Mouse (Mus musculus): ENCODE measurements at regions not wholly inside any gene's neighbourhood (a gene's known extent, or its start where the extent isn't known, plus 50 kb on each side); places are given as distances from the start of the nearest gene placed in this dataset.

DNA sequence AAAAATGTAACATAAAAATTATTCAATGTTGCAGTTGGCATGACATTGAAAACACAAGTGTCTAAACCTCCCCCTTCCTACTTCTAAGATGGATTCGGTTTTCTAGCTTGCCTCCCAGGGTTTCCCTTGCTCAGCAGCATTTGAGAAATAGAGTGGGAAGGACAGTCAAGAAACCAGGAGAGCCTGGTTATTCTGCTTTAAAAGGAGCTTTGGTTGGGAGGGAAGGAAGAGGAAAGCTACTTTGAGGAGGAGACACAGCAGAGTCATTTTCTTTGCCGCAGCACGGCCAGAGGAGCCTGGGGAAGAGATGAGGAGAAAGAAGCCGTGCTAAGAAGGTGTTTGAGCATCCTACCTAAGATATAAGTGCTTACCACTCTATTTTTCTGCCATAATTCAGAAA is 71.9 kb upstream of the Ndufb6 start:
- Histone ChIP-seq H3K4me3 (no peak overlapping the region), H3K27ac (no peak overlapping the region)
- no peak for TF ChIP-seq CTCF (IDR thresholded peaks at IDR 0.05)
- DNase-seq = no peak
- intact Hi-C loops (cut with DNase I) = no loop called here

GRCm38 (mm10) chr4:40345847-40346246 is 66.6 kb upstream of the Ndufb6 start:
- no peak overlapping the region for H3K27ac ChIP-seq
- intact Hi-C loops (cut with DNase I) = no loop called here

DNA sequence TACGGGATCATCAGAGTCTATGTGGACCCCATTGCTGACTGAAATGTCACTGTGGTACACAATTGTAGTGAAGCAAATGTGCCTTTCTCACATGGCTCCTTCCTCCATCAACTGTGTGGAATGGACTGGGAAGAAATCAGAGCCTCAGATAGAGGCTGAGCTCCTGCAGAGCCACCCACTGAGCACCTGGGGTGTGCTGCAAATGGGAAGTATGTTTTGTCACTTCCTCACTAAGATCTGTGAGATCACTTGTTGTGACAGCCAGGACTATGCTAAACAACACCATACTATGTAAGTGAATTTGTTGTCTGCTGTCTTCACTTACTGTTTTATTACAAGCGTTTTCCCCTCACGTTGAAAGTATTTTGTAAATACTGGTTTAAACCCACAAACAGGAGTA is 63.0 kb upstream of the Ndufb6 start:
- DNase-seq = no peak
- intact Hi-C loops (cut with DNase I) = no loop called here
- Histone ChIP-seq H3K4me3 (no peak overlapping the region), H3K27ac (no peak overlapping the region)
- no peak for TF ChIP-seq CTCF (IDR thresholded peaks at IDR 0.05)

More at GRCm38 (mm10) chr4:40345847-40346246, 66.6 kb upstream of the Ndufb6 start:
- H3K4me3 ChIP-seq = no peak overlapping the region
- no peak for TF ChIP-seq CTCF (IDR thresholded peaks at IDR 0.05)
- DNase-seq = no peak

- H3K4me3 ChIP-seq = no peak overlapping the region
- no peak overlapping the region for H3K27ac ChIP-seq
- intact Hi-C loops (cut with DNase I) = no loop called here
- TF ChIP-seq CTCF (IDR thresholded peaks at IDR 0.05) = peak; percentile 23; the same call in 1 of the 2 replicates
- DNase-seq = no peak
Measured at GRCm38 (mm10) chr4:40334841-40335240, 55.6 kb upstream of the Ndufb6 start.

DNA sequence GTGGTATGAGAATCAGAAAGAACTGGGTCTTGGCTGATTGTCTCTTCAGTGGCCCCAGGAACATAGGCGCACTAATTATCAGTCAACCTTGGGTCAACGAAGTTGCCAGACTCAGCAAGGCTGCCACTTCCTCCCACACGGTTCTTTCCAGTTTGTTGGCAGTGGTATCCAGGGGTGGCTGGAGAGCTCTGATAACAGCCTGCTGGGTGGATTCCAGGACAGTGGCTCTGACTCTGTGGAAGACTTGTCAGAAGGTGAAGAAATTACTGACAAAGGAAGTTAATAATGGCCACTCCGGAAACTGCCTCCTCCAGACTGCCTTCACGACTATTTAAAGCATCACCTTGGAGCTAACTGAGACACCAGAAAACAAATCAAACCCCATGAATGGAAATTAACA is 50.5 kb upstream of the Ndufb6 start:
- DNase-seq = no peak

More for the DNA sequence above, 50.5 kb upstream of the Ndufb6 start:
- H3K27ac ChIP-seq = no peak overlapping the region
- intact Hi-C loops (cut with DNase I) = no loop called here
- no peak overlapping the region for H3K4me3 ChIP-seq
- TF ChIP-seq CTCF (IDR thresholded peaks at IDR 0.05) = no peak
